25 mouse cellular contexts compared by ENCODE assay signal in genomic region chr1:64318440-64319154, GRCm38 (mm10).
DNase-seq lines count a peak whose midpoint lies in the region; ATAC-seq and TF ChIP-seq lines count a peak whose summit lies in the region.
"Had no signal": no experiment of that assay in that cellular context is flagged by ENCODE, and none has a peak within 500 bp of the region (broad histone marks: within the 10 kb centered on the region; RNA-seq: fewer than 3 reads in every experiment).

No protein-coding gene starts in this region.

- no peaks in the 10 kb centered on the region for H3K9me3 ChIP-seq in MEL (replicated peaks; ENCODE audit: insufficient read depth, low read length)
- H3K9me3 ChIP-seq: embryonic facial prominence, embryonic 12.5 days; kidney, embryonic 15.5 days; limb, embryonic 15.5 days; midbrain, embryonic 15.5 days; neural tube, embryonic 13.5 days had no signal

- ATAC-seq in common myeloid progenitor, adult 5-6 weeks (replicated peaks; ENCODE audit: low read depth, poor library complexity, severe bottlenecking), result peak; percentile 77
- ATAC-seq: activated CD4-positive, CD25-positive, alpha-beta regulatory T cell, adult 4 months; forebrain, postnatal 0 days; midbrain, embryonic 15.5 days had no signal

- TF ChIP-seq RAD21 in MEL (IDR thresholded peaks at IDR 0.05; ENCODE audit: low read depth, low read length), result no peak

- no peaks in the 10 kb centered on the region for H3K4me1 ChIP-seq in MEL (ENCODE audit: control insufficient read depth in 1 of 2, insufficient read depth in 2 of 2, low read length in 2 of 2)
- H3K4me1 ChIP-seq: embryonic facial prominence, embryonic 12.5 days; kidney, embryonic 15.5 days; limb, embryonic 15.5 days; midbrain, embryonic 15.5 days; neural tube, embryonic 13.5 days had no signal

- no peaks in the 10 kb centered on the region for H3K36me3 ChIP-seq in MEL (ENCODE audit: control insufficient read depth in 1 of 2, insufficient read depth in 2 of 2, low read length in 2 of 2)
- H3K36me3 ChIP-seq: embryonic facial prominence, embryonic 12.5 days; kidney, embryonic 15.5 days; limb, embryonic 15.5 days; midbrain, embryonic 15.5 days; neural tube, embryonic 13.5 days had no signal

- intact Hi-C loops in left cerebral cortex, postnatal 4 days (cut with DNase I), result no loop called here
- intact Hi-C loops in heart, postnatal 25 days (cut with DNase I), result no loop called here

- TF ChIP-seq CTCF in MEL (IDR thresholded peaks at IDR 0.05 in 2 of 3, conservative IDR thresholded peaks at IDR 0.05 in 1 of 3; ENCODE audit: control insufficient read depth in 1 of 3, insufficient read depth in 1 of 3, low read depth in 2 of 3, low read length in 3 of 3, poor library complexity in 1 of 3, severe bottlenecking in 1 of 3), result no peak

- peak; percentile 20 for DNase-seq in MEL (ENCODE audit: low read depth, low spot score)
- peak; percentile 82 for DNase-seq in brain, adult 2 months (ENCODE audit: low read depth, low spot score)
- DNase-seq in cerebellum, adult 9-10 months, result peak; percentile 63
- DNase-seq in left cerebral cortex, postnatal 4 days, result no peak
- DNase-seq in heart, postnatal 25 days (ENCODE audit: low spot score), result no peak
- DNase-seq in right cerebral cortex, postnatal 36 days (ENCODE audit: low spot score in 2 of 2), result no peak
- DNase-seq: adrenal gland, postnatal 10 days; forebrain, postnatal 0 days; gastrocnemius, postnatal 36 days; kidney, adult 11 months; kidney, postnatal 36 days; lung, embryonic 14.5 days; lung, postnatal 36 days; right cerebral cortex, postnatal 25 days; thymus, adult 18-20 months; thymus, postnatal 36 days had no signal

- H3K27ac ChIP-seq in MEL (ENCODE audit: control insufficient read depth, low read depth, low read length), result no peak overlapping the region
- H3K27ac ChIP-seq: embryonic facial prominence, embryonic 12.5 days; kidney, embryonic 15.5 days; limb, embryonic 15.5 days; liver, embryonic 14.5 days; midbrain, embryonic 15.5 days; neural tube, embryonic 13.5 days had no signal

- no peak for TF ChIP-seq POLR2A in MEL (IDR thresholded peaks at IDR 0.05; ENCODE audit: control insufficient read depth in 1 of 2, insufficient read depth in 1 of 2, low read depth in 1 of 2, low read length in 2 of 2, poor library complexity in 1 of 2)

- H3K9ac ChIP-seq in MEL (ENCODE audit: control insufficient read depth, low read depth, low read length, poor library complexity, severe bottlenecking), result no peak overlapping the region
- H3K9ac ChIP-seq: embryonic facial prominence, embryonic 12.5 days; forebrain, postnatal 0 days; kidney, embryonic 15.5 days; limb, embryonic 15.5 days; liver, embryonic 14.5 days; lung, embryonic 14.5 days; midbrain, embryonic 15.5 days; neural tube, embryonic 13.5 days had no signal

- H3K4me3 ChIP-seq in MEL (ENCODE audit: control insufficient read depth in 1 of 2, insufficient read depth in 1 of 2, low read depth in 2 of 2, low read length in 2 of 2), result no peak overlapping the region
- H3K4me3 ChIP-seq: embryonic facial prominence, embryonic 12.5 days; kidney, embryonic 15.5 days; limb, embryonic 15.5 days; midbrain, embryonic 15.5 days; myocyte; neural tube, embryonic 13.5 days had no signal

- no peaks in the 10 kb centered on the region for H3K27me3 ChIP-seq in MEL (ENCODE audit: control insufficient read depth in 1 of 2, insufficient read depth in 2 of 2, low read length in 2 of 2)
- H3K27me3 ChIP-seq: embryonic facial prominence, embryonic 12.5 days; kidney, embryonic 15.5 days; limb, embryonic 15.5 days; midbrain, embryonic 15.5 days; neural tube, embryonic 13.5 days had no signal

- H3K79me2 ChIP-seq in MEL (ENCODE audit: control insufficient read depth, insufficient read depth, low read length, poor library complexity), result no peaks in the 10 kb centered on the region

- no peak for TF ChIP-seq EP300 in MEL (IDR thresholded peaks at IDR 0.05; ENCODE audit: low read depth in 1 of 2, low read length in 2 of 2)

TF ChIP-seq in MEL, 35 proteins besides CTCF, POLR2A, EP300 and RAD21:
- TF ChIP-seq MYB (IDR thresholded peaks at IDR 0.05; ENCODE audit: low read depth, low read length), result no peak
- TF ChIP-seq MAFK (IDR thresholded peaks at IDR 0.05; ENCODE audit: borderline replicate concordance, low read depth, low read length), result no peak
- TF ChIP-seq MXI1 (IDR thresholded peaks at IDR 0.05; ENCODE audit: low read depth, low read length), result no peak
- no peak for TF ChIP-seq NRF1 (IDR thresholded peaks at IDR 0.05; ENCODE audit: insufficient read depth, low read depth, low read length, poor library complexity, severe bottlenecking)
- no peak for TF ChIP-seq SMC3 (IDR thresholded peaks at IDR 0.05; ENCODE audit: low read depth, low read length)
- TF ChIP-seq ZKSCAN1 (IDR thresholded peaks at IDR 0.05; ENCODE audit: low read depth, low read length), result no peak
- TF ChIP-seq TBP (IDR thresholded peaks at IDR 0.05; ENCODE audit: low read depth, low read length), result no peak
- TF ChIP-seq MEF2A (IDR thresholded peaks at IDR 0.05; ENCODE audit: extremely low read depth, insufficient replicate concordance, low read depth, low read length, poor library complexity, severe bottlenecking), result no peak
- no peak for TF ChIP-seq ZNF384 (IDR thresholded peaks at IDR 0.05; ENCODE audit: low read depth, low read length)
- no peak for TF ChIP-seq USF1 (IDR thresholded peaks at IDR 0.05; ENCODE audit: low read depth, low read length)
- TF ChIP-seq ZMIZ1 (IDR thresholded peaks at IDR 0.05; ENCODE audit: low read depth, low read length), result no peak
- no peak for TF ChIP-seq SIN3A (IDR thresholded peaks at IDR 0.05; ENCODE audit: low read length)
- TF ChIP-seq TCF12 (IDR thresholded peaks at IDR 0.05; ENCODE audit: low read depth, low read length), result no peak
- TF ChIP-seq RCOR1 (IDR thresholded peaks at IDR 0.05; ENCODE audit: low read depth, low read length), result no peak
- no peak for TF ChIP-seq POLR2AphosphoS5 (IDR thresholded peaks at IDR 0.05; ENCODE audit: borderline replicate concordance, low read depth, low read length)
- TF ChIP-seq UBTF (IDR thresholded peaks at IDR 0.05; ENCODE audit: borderline replicate concordance, insufficient read depth, low read depth, low read length), result no peak
- TF ChIP-seq POLR2AphosphoS2 (IDR thresholded peaks at IDR 0.05; ENCODE audit: low read length), result no peak
- TF ChIP-seq JUND (IDR thresholded peaks at IDR 0.05; ENCODE audit: low read depth, low read length), result no peak

Comparison
In these comparisons a context has a peak if more than half of its experiments do, and no peak if none do; other contexts are left out.
1. DNase-seq: peak in MEL (single experiment), brain, adult 2 months (single experiment) and cerebellum, adult 9-10 months (single experiment); none in left cerebral cortex, postnatal 4 days (single experiment), heart, postnatal 25 days (single experiment) and right cerebral cortex, postnatal 36 days (0 of 2).